Mouse (Mus musculus): Measurements from ENCODE around the gene Nr2f2. TPM values are rescaled to one million over a fixed set of nuclear protein-coding genes. Genes with fewer than 3 reads are reported as not detected.

The Nr2f2 gene
- polyA plus RNA-seq (2012; rRNA removed), result 67.1 and 71.3 TPM in 2 replicates

DNA sequence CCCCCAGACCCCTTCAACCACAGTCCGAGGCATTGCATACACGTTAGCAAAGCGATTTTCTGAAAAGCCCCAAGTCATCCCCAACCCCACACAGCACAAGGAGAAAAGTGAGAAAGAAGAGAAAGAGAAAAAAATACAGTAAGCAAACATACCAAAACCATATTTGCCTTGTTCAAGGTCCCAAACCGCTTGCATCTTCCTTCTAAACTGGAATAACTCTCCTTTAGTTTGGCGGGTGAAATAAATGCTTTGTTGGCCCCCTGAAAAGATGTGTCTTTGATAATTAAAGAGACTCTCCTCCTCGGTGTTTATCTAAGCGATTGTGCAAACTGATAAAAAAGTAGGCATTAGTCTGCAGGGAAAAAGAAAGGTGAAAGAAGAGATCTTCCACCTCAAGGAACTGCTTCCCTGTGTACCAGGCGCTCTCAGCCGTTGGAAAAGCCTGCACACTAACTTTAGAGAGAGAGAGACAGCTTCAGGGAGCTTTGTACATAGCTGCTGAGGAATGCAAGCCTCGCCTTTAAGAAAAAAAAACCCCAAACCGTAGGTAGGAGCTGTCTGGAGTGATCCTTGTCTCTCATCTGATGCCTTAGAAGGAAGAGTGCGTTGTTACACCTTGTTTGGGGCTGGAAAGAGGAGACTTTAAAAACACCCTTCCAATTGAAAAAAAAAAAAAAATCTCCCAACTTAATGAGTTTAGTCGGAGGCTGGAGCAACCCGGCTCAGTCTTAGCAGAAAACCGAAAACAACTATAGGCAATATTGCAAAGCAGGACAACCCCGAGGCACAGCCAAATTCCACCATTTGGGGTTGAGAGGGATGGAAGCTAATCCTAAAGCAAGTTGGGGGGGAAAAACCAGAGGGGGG is at the start of gene Nr2f2:
Gene Nr2f2 (minus strand): TSS at position 795 of the 867 bp plus-strand sequence.

Measured in colon, adult 2 months (tissue).